Mouse (Mus musculus): ENCODE data around the gene E430018J23Rik.
"Not testable (repeated sequence)": the region's sequence is repeated elsewhere in the genome, so short reads cannot be mapped to it uniquely, and the experiment has no call there.

The E430018J23Rik gene

GRCm38 (mm10) chr7:127342332-127342731, 51.1 kb downstream of the E430018J23Rik start:
- DNase-seq (ENCODE audit: low read depth, low spot score): peak; percentile 73

DNA sequence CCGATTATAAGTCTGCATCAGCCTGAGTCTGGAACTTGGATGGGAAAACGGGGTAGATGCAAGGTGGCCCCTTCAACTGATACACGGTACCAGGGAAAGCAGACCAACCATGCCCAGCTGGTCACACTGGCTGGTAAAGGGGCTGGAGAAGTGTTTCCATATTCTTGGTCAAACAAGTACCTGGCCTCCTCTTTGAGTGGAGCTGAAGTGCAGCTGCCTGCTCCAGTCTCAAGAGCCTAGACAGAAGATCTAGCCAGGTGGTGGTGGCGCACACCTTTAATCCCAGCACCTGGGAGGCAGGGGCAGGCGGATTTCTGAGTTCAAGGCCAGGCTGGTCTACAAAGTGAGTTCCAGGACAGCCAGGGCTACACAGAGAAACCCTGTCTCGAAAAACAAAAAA, 51.6 kb downstream of the E430018J23Rik start:
- DNase-seq (ENCODE audit: low read depth, low spot score): not testable (repeated sequence)

GRCm38 (mm10) chr7:127341356-127341755, 52.1 kb downstream of the E430018J23Rik start:
- DNase-seq (ENCODE audit: low read depth, low spot score): no peak

All from CD4-positive, CD25-positive, alpha-beta regulatory T cell, adult 2 months (primary cell).